Mouse (Mus musculus): ENCODE measurements around the gene Rhpn2. TPM values are rescaled to one million over a fixed set of nuclear protein-coding genes. Genes with fewer than 3 reads are reported as not detected.
A peak's percentile ranks its signal among the peaks of the same experiment; 100 is the strongest.
"Not testable (repeated sequence)": the region's sequence is repeated elsewhere in the genome, so short reads cannot be mapped to it uniquely, and the experiment has no call there.

Rhpn2 gene
- polyA plus RNA-seq (2017; shearing (Covaris generic)) = under 1 TPM; 0.28 to 0.39 TPM

DNA sequence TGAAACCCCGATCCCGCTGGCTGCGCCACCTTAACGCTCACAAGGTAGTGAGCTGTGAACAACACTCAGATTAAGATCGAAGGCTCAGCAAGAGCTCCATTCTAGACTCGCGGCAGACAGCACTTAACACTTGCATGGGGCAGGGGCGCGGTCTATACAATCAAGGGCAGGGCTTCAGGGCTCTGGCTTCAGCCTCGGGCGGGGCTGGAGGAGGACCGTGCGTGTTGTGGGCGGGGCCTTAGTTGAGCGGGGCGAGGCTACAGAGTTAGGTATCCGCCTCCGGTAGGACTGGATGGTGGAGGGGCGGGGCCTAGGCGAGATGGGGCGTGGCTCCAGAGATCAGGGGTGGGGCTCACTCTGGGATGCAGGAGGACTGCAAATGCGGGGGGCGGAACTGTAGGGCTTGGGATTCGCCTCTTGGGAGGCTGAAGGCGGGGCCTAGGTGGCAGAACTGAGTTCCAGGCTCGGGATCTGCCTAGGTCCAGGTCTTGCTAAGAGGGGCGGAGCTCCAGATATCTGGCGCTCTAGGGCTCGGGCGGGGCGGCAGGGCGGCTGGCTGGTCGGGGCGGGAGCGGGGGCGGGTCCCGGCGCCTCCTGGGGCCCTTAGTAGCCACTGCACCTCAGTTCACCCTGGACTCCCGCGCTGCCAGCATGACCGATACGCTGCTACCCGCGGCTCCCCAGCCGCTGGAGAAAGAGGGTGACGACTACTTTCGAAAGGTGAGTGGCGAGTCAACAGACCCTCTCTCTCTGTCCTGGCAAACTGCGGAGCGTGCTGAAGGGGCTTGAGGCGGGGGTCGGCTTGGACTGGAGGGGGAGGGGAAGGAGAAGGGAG lies at the start of gene Rhpn2:
Gene Rhpn2 (plus strand): TSS at position 479 of the 835 bp plus-strand sequence.
- ATAC-seq = peak; percentile 97

DNA sequence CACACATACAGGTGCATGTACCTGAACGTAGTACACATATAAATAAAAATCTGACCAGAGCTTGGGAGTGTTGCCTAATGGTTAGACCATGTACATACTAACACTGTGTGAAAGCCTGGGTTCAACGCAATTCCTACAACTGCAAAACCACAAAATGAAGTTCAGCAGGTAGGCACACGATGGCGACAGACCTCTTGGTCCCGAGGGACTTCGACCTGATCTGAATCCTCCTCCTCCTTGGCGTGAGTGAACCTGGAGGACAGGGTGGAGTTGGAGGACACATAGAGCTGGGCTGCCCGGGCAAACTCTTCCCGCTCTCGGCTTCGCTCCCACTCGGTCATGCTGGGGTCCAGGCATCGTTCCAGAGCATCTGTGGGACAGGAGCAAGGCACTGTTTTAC lies 40.5 kb upstream of the Rhpn2 start:
- ATAC-seq = no peak

DNA sequence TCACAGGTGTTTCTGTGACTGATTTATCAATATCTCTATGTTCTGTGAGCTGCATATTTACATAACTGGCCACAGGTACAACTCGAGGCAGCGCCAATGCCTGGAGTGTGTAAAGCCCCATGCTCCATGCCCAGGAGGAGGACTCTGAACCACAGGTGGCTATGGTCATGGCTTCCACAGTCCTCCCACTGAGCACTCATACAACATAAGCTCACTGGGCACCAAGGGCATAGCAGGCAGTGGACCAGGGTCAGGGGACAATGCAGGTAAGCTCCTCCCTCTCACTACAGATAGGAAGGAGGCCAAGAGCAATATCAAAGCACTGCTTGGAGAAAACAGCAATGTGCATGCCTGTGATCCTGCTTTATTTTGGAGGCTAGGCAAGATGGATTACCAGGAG lies 38.3 kb upstream of the Rhpn2 start:
- ATAC-seq = no peak

DNA sequence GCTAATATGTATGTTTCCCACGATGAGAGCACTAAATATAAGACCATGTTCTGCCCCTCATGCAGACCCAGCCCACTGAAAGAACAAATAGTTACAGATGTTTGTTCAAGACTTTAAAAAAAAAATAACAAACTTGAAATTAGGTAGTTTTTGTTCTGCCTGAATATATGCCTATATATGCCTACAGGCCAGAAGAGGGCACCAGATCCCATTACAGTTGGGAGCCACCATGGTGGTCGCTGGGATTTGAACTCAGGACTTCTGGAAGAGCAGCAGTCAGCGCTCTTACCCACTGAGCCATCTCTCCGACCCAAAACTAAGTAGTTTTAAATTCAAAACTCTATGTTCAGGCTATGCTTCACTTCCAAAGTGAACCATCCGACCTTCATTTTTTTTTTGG lies 36.1 kb upstream of the Rhpn2 start:
- no peak for ATAC-seq

DNA sequence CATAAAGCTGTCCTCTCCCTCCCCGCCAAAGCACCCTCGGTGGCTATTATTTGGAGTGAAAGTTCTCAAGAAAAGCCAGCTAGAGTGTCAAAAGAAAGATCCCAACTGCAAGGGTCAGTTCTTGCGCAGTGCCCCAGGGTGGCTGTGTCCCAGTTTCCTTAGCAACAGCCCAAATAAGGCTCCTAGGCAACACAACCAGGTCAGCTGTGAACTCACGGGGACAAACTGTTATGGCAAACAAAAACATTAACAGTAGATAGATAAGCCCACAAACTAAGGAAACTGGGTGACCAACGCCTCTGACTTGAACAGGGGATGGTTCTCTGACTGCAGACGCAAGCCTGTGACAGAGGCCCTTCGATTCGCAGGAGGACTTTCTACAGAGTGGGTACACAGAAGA lies 34.3 kb upstream of the Rhpn2 start:
- ATAC-seq = no peak

DNA sequence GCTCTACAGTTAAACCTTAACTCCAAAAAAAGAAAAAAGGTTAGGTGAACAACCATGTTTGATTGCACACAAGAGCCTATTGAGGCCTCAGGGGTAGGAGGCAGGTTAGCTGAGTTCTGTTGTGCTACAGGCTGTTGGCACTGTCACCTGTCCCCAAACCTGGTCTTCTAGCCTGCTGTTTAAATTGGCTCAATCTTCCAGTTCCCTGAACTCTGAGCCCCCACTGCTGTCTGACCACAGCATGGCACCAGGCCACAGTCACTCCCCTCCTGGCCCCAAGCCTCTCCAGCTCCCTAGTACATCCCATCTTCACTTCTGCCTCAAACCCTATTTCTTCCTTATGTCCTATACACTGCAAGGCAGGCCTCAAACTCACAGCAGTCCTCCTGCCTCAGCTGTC lies 33.2 kb upstream of the Rhpn2 start:
- ATAC-seq = no peak

DNA sequence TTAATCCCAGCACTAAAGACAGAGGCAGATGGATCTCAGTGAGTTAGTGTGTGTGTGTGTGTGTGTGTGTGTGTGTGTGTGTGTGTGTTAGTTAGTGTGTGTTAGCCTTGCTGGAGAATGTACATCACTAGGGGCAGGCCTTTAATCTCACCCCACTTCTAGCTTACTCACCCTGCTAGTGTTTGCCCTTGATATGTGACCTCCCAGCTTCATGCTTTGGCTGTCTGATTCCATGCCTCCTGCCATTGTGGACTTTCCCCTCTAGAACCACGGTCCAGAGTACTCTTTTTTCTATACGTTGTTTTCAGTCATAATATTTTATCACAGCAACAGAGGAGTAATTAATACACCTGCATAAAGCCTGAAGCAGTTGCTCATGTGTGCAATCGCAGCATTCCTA lies 22.8 kb upstream of the Rhpn2 start:
- ATAC-seq = no peak

DNA sequence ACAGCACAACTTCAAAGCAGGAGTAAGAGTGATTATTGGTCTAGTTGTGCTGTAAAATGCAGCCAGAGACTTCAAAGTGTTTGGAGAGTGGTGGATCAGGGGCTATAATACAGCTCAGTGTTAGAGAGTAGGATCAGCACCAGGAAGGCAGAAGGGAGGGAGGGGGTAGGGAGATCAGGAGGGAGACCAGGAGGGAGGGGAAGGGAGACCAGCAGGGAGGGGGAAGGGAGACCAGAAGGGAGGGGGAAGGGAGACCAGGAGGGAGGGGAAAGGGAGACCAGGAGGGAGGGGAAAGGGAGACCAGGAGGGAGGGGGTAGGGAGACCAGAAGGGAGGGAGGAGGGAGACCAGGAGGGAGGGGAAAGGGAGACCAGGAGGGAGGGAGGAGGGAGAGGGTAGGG lies 19.8 kb upstream of the Rhpn2 start:
- no peak for ATAC-seq

DNA sequence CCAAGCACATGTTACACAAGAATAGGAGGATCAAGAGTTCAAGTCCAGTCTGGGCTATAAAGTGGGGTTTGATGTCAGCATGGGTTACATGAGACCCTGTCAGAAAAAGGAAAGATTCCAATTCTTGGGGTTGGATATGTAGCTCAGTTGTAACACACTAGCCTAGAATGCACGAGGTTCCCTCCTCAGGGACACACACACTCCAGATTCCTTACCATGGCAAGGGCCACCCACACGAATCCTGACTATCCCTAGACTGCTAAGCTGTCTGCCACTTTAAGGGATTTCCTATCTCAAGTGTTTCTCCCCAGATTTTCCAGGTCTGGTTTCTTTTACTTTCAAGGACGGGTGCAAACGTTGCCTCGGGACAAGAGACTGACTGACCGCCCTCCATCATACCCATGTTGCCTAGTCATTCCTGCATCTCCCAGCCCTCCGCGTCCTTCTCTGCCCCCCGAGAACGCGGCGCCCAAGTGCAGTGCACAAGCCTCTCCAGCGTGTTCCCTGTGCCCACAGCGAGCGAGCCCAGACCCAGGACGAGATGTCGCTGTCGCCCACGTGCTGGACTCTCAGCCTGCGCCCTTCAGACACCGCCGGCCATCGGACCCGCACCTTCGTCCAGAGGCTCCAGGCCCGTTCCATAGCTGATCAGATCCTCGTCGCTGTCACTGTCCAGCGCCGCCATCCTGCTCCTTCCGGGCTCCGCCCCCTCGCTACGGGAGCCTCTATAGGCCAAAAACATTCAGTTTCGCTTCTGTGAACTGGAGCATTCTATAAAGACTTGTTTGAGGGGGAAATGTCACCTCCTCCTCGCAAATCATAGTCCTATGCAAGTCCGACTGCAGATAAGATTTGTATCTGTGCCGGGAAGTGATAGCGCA lies 16.0 kb upstream of the Rhpn2 start, which contains the start of gene Gpatch1:
Gene Gpatch1 (minus strand): TSS at position 712 of the 881 bp plus-strand sequence.
- peak; percentile 95 for ATAC-seq

DNA sequence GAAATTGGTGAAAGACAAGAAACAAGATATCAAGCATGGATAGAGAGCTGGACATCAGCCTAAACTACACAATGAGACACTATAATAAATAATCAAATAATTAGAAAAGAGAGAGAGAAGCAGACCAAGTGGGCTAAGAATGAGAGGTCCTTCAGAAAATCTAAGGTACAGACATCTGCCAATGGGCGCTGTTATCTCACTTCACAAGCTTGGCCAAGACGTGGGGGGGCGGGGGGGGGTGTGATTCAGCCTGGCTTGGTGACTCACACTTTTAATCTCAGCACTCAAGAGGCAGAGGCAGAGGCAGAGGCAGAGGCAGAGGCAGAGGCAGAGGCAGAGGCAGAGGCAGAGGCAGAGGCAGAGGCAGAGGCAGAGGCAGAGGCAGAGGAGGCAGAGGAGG lies 14.7 kb upstream of the Rhpn2 start:
- ATAC-seq = not testable (repeated sequence)

DNA sequence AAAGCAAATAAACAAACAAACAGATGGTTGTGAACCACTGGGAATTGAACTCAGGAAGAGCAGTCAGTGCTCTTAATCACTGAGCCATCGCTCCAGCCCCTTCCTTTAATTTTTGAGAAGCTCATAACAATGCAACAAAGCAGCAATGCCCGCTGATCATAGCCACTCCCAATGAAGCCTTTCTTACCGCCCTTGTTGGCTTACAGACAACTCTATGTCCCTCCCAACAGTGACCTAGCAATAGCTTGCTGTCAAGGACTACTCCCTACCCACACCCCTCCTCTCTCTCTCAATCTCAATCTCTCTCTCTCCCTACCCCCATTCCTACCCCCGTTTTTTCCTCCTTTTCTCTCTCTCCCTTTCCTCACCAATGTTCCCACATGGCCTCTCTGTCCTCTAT lies 14.2 kb upstream of the Rhpn2 start:
- no peak for ATAC-seq

DNA sequence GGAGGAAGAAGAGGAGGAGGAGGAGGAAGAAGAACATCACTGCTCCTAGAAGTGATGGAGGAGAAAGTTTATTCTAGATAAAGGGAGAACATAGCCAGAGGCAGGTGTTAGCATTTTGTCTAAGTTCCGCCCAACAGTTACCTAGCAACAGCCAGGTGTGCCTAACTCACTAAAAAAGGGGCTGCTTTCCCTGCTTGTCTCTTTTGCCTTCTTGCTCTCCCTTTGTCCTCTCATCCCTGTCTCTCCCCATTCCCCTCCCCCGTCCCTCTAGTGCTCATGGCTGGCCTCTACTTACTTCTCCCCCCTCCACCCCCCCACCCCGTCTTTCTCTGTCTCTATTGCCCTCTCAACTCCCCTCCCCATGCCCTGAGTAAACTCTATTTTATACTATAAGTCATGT lies 11.8 kb upstream of the Rhpn2 start:
- ATAC-seq = no peak

DNA sequence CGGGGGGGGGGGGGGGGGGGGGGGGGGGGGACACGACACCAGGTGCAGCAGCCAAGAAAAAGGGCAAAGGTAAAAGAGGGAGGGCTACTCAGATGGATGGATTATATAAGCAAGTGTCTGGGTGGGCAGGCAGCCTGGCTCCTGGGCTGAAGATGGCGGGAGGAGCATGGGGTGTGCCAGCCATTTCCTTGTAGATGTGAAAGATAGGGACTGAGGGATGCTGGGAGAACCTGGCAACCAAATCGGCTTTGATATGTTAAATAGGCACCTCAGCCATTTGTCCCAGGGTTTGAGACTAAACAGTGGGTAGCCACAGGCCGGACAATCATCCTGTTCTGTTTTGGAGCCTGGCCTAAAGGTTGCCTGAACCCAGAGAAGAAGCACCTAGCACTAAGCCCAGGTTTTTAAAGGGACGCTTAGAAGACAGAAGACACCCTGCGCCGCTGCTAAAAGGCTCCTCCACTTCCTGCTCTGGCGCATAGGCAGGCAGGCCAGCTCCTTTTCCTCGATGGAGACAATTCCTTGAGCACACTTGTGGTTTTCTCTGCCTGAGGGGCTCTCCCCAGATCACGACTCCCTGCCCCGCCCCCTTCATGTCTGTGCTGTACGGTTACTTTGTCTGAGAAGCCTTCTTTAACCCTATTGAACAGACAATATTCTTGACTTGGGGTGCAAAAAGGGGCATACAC lies 11.1 kb upstream of the Rhpn2 start:
- ATAC-seq = no peak

DNA sequence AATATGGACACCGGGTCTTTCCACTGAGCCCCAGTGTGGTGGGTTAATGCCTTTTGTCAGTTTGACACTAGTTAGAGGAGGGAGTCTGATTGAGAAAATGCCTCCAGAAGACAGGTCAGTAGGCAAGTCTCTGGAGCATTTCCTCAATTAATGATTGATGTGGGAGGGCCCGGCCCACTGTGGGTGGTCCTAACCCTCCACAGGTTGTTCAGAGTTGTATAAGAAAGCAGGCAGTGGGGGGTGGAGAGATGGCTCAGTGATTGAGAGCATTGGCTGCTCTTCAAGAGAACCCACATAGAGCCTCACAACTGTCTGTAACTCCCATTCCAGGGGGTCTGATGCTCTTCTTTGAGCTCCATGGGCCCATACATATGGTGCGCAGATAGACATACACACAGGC lies 2.4 kb upstream of the Rhpn2 start:
- no peak for ATAC-seq

DNA sequence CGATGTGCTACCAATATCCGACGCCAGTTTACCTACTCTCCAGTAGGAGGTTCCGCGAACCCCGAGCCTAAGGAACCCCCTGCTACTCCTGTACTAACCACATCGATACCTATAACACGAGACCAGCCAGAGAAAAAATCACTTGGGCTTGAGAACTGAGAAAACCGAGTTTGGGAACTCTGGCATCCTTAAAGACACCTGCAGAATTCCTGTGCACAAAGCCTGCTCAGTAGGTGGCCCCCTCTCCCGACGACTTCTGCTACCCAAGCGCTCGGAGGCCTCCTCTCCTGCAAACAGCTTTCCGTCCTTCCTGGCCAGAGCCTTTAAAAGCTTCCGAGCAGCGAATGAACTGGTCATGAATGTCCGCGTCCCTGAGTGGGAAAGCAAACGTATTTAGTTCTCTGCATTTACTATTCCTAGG lies 729 bp upstream of the Rhpn2 start:
- ATAC-seq = peak; percentile 15

DNA sequence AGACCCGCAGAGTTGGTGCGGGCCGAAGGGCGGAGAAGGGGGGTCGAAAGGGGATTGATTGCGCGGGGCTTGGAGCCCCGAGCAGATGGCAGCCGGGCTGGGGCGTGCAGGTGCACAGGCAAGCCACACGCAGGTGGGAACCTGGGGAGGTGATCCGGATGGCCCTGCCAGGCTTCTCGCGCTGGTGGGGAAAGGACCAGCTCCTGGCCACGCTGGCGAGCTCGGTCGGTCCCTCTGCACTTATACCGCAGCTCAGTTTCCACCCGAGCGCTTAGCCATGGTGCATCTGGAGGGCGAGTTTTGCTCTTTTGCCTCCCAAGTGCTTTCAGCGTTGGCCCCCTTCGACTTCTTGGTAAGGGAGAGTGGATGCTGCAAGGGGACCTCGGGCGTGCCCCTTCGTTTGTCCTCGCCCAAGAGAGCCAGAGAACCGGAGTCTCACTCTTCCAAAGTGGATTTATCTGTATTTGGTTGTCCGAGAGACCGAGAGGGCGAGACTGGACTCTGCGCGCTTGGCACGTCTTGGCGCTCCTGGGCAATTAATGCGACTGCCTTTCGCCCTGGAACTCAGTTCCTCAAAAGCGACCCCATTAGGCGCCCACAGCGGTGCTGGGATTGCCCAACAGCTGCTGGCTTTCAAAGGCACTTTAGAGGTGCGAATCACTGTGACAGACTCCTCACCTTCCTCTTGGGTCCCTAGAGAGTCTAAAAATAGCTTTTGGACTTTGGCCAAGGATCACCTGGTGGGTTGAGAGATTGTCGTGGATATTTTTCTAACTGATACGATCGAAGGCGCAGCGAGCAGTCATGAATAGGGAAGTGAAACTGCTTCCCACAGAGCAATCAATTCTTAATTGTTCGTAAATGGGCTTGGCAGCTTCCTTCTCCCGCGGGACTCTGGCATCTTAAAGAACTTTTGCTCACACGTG lies 820 bp downstream of the Rhpn2 start:
- ATAC-seq = no peak

DNA sequence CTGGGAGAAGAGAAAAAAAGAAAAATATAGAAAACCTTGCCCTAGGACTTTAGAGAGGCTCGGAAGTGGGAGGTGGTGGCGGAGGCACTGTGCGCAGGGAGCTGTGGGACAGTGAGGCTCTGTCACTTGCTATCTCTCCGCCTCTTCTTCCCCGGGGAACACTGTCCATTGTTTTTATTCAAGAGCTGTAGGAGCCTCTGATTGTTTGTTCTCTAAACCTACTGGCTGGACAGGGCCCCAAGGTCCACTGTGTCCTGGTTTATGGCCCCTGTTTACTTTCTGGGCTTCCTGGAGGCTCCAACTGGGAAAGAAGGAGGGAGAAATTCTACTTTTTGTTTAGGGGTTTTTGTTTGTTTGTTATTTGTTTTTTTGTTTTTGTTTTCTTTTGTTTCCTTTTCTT lies 6.2 kb downstream of the Rhpn2 start:
- ATAC-seq = no peak

DNA sequence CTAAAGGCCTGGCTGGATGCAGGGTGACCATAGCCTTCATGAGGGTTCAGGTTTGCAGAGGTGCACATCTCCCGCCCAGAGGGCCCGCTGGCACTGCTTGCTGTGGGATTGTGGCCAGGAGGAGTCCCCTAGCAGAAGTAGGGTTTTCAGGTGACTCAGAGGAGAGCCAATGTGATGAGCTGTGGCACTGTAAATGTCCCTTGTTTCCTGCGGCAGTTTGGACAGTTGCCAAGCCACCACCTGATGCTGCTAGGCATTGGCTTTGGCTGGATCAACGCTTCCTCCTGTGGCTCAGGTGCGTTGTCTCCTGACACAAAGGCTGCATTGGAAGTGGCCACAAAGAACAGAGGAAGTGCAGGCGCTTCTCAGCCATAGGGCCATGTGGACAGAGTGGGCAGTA lies 7.3 kb downstream of the Rhpn2 start:
- ATAC-seq = no peak

DNA sequence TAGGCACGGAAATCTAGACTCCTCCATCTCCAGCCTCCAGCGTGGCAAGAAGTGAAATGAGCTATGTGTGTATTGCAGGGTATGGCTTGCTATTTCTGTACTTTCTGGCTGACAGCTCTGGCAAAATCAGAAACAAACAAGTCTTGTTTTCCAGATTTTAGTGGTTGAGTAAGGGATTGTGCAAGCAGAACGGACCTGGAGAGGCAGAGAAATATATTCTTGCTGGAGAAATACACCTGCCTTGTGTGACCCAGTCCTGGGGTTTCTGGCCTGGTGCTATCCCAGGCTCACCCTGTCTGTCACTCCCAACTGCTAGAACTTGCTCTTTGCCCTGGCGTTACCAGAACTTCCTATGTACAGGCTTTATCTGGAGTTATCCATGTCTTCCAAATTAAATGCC lies 8.5 kb downstream of the Rhpn2 start:
- ATAC-seq = no peak

DNA sequence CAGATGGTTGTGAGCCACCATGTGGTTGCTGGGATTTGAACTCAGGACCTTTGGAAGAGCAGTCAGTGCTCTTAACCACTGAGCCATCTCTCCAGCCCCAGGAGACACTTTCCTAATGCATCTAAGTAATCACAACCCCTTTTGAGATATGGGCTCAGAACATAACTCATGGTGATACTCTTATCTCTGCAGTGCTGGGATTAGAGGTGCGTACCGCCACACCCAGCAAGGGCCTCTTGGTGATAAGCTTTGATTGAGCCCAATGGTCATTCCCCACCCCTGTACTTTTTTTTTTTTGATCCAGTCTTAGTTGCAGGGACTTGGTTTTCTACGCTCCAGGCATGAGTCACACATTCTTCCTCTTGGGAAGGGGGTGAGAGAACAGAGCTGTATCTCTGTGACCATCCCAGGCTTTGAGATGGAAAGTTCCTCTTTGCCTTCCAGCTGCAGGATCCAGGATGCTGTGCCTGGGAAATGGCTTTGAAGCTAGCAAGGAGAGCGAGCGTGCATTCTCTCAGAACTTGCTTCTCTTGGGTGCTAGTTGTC lies 10.9 kb downstream of the Rhpn2 start:
- no peak for ATAC-seq

DNA sequence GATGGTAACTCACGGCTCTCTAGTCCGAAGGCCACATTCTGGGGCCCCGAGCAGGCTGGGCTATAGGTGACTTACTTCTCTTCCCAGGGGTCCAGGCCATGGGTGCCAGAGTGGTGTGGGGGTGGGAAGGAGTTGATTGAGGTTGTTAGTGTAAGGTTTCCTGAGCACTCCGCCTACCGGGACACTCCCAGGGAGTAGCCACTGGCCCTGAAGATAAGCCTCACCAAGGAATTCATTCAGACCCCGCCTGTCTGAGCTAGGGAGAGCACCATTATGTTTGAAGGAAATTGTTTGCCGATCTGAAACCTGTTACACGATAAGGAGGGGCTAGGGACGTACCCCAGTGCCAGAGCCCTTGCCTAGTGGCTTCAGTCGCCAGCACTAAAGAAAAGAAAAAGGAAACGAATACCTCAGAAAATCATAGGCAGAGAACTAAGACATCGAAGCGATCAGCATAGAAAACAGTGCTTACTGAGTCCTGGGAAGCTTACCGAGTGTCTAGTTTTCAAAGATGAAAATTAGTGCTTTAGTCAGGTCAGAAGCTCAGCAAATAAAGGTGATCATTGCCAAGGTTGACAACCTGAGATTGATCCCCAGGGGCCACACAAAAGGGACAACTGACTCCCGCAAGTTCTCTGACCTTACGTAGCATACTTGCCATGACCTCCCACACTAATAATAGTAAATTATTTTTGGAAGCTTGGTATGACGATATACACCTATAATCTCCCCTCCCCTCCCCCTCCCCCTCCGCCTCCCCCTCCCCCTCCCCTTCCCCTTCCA lies 14.1 kb downstream of the Rhpn2 start:
- ATAC-seq = no peak
